Mouse (Mus musculus) ES-E14 (cell line): Measurements from ENCODE around the gene Aebp1. TPM values are rescaled to one million over a fixed set of nuclear protein-coding genes. Genes with fewer than 3 reads are reported as not detected.

Experiments
- DNase-seq: peaks from one replicate; pipeline ENCODE4 v3.0.0-alpha.2; 2013; ENCODE audit warnings: low read depth, low spot score
- H3K27ac ChIP-seq: 2 replicates; pipeline ENCODE4 v1.5.1; 2012; ENCODE audit warnings: low read depth, mild to moderate bottlenecking, low read length, moderate library complexity, mixed read lengths; ENCODE audit not compliant: poor library complexity, insufficient read depth, severe bottlenecking
- H3K36me3 ChIP-seq: 2 replicates; pipeline ENCODE4 v1.6.1; 2012; ENCODE audit warnings: mild to moderate bottlenecking, low read length, moderate library complexity, mixed read lengths; ENCODE audit not compliant: control insufficient read depth, poor library complexity, insufficient read depth, severe bottlenecking
- H3K4me1 ChIP-seq, 2 experiments: fragments of 150-350 bp in 1 of 2; sonication (generic) in 1 of 2; 2 replicates each; pipeline ENCODE4 v1.6.1; 2012; ENCODE audit warnings: low read length in 2 of 2, mild to moderate bottlenecking in 1 of 2, mixed read lengths in 1 of 2; ENCODE audit not compliant: control insufficient read depth in 2 of 2, insufficient read depth in 2 of 2, poor library complexity in 1 of 2
- H3K4me3 ChIP-seq, 2 experiments: fragments of 150-350 bp in 1 of 2; sonication (generic) in 1 of 2; 2 replicates each; pipeline ENCODE4 v1.5.1; 2012; ENCODE audit warnings: low read length in 2 of 2, low read depth in 1 of 2, mild to moderate bottlenecking in 1 of 2, mixed read lengths in 1 of 2; ENCODE audit not compliant: insufficient read depth in 1 of 2, poor library complexity in 1 of 2, severe bottlenecking in 1 of 2
- H3K9ac ChIP-seq: 2 replicates; pipeline ENCODE4 v1.6.1; 2012; ENCODE audit warnings: low read depth, mild to moderate bottlenecking, low read length, mixed read lengths; ENCODE audit not compliant: poor library complexity, insufficient read depth, severe bottlenecking
- H3K9me3 ChIP-seq: fragments of 150-350 bp; sonication (generic); 2 replicates; pipeline ENCODE4 v1.6.1; 2012; ENCODE audit warnings: low read depth, mild to moderate bottlenecking, low read length; ENCODE audit not compliant: control insufficient read depth, insufficient read depth
- CHD2 ChIP-seq: IDR thresholded peaks from 2 replicates; pipeline ENCODE4 v1.6.1; 2014; ENCODE audit warnings: mild to moderate bottlenecking, low read depth, low read length, inconsistent platforms
- HCFC1 ChIP-seq: IDR thresholded peaks from 2 replicates; pipeline ENCODE4 v1.6.1; 2012; ENCODE audit warnings: low read length, inconsistent platforms, borderline replicate concordance; ENCODE audit not compliant: insufficient read depth
- MAFK ChIP-seq: IDR thresholded peaks from 2 replicates; pipeline ENCODE4 v1.6.1; 2014; ENCODE audit warnings: mild to moderate bottlenecking, low read depth, low read length, inconsistent platforms; ENCODE audit not compliant: insufficient read depth
- ZC3H11A ChIP-seq: IDR thresholded peaks from 2 replicates; pipeline ENCODE4 v1.6.1; 2012; ENCODE audit warnings: low read depth, mild to moderate bottlenecking, inconsistent platforms, low read length, borderline replicate concordance
- ZNF384 ChIP-seq: IDR thresholded peaks from 2 replicates; pipeline ENCODE4 v1.6.1; 2012; ENCODE audit warnings: low read depth, low read length, inconsistent platforms
- in situ Hi-C, 2 experiments: fragments of 600-800 bp; cut with MboI; formaldehyde crosslinking; loops; one replicate each; pipeline ENCODE4 v1.15.1; 2025; ENCODE audit warnings: low sequenced_read_pairs in 2 of 2, inconsistent platforms in 1 of 2; ENCODE audit not compliant: unreplicated experiment in 2 of 2
- total RNA-seq: library from RNA; depleted of rRNA; stranded (reverse); fragments of 300-350 nt; gene quantifications from 2 replicates; pipeline ENCODE4 v1.2.3, GENCODE M21; 2012

Aebp1 gene
- total RNA-seq, 1 experiment, result 14.5 TPM

DNA sequence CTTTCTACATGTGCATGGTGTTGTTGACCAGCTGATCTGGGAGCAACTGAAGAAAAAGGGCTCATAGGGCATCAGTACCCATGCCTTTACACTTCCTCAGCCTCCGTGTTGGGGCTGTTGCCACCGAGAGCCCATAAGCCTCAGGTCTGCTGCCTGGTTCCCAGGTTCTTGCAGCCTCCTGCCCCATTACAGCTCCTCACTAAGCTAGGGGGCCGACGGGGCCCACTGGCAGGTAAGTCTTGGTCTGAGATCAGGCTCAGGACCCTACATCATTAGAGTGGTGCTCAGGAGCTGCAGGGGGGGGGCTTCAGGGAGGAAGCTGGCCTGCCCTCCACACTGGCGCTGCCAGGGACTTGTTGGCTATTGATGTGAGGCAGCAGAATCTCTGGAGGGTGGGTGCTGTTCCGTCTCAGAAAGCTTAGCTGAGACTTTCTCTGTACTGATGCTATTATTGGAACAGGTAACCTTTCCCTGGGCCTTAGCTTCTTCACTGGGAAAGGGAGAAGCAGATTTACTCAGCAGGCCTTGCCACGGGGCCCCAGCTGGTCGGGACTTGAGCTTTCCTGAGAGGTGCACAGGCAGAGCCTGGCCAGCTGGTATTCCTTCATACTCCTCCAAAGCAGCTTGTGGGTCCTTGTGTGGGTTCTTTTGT, 5.1 kb upstream of the Aebp1 start:
- Histone ChIP-seq H3K9me3 (no peaks in the 10 kb centered on the region; the same call in 1 of the 2 replicates), H3K27ac (no peak overlapping the region), H3K36me3 (no peaks in the 10 kb centered on the region), H3K4me3 (no peak overlapping the region), H3K9ac (no peak overlapping the region), H3K4me1 (peaks cover 0 to 4% of the 10 kb centered on the region in 2 experiments; a peak in 1 of 4 replicates)
- TF ChIP-seq HCFC1 (no peak), MAFK (no peak), CHD2 (no peak), ZC3H11A (no peak), ZNF384 (no peak)
- in situ Hi-C loops, result no loop called here
- no peak for DNase-seq

DNA sequence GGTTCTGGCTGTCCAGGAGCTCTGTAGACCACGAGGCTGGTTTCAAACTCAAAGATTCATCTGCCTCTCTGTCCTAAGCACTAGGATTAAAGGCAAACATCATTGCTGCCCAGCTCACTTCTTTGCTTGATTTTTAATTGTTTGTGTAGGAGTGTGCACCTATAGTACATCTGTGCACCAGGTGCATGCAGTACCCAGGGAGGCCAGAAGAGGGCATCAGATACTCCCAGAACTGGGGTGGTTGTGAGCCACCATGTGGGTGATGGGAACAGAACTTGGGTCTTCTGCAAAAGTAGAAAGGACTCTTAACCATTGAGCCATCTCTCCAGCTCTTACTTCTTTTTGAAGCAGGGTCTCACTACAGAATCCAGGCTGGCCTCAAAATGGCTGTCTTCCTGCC, 3.0 kb upstream of the Aebp1 start:
- H3K4me1 ChIP-seq, result peaks cover 0 to 4% of the 10 kb centered on the region in 2 experiments; a peak in 1 of 4 replicates
- peak; percentile 50 for DNase-seq
- H3K36me3 ChIP-seq, result no peaks in the 10 kb centered on the region
- TF ChIP-seq CHD2 (no peak), HCFC1 (no peak), ZC3H11A (peak; percentile 29; the same call in 1 of the 2 replicates), MAFK (no peak)
- H3K9ac ChIP-seq, result no peak overlapping the region
- no peak overlapping the region for H3K4me3 ChIP-seq
- no peak overlapping the region for H3K27ac ChIP-seq
- in situ Hi-C loops, result no loop called here
- no peaks in the 10 kb centered on the region; the same call in 1 of the 2 replicates for H3K9me3 ChIP-seq

DNA sequence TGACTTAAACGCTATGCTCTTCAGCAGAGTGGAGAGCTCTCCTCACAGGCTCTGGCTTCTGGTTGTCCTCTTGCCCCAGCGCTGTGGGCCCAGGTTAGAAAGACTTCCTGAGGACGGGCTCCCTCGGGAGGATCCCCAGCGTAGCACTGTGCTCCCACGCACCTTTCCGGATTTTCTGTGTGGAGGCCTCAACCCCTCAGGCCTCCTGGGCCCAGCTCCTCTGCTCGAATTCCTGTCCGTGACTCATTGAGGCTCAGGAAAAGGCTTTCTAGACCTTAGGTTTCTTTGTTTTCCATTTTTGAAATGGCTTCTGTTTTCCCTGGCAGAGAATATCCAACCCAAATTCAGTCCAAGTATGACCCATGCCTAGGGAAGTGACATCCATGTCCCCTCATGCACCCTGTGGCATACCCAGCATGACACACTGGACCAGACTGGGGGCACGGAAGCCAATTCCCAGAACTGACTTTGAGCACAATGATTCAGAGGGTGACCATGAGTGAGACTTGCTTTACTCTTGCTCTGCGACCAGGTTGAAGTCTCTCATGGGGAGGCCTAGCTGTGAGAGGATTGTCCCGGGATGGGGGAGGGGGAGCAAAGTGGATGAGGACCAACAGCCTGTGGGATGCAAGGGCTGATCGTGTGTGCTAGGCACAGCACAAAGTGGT, 1.7 kb upstream of the Aebp1 start:
- Histone ChIP-seq H3K4me3 (no peak overlapping the region), H3K27ac (no peak overlapping the region), H3K9ac (no peak overlapping the region), H3K36me3 (no peaks in the 10 kb centered on the region), H3K4me1 (peaks cover 0 to 4% of the 10 kb centered on the region in 2 experiments; a peak in 1 of 4 replicates), H3K9me3 (no peaks in the 10 kb centered on the region; the same call in 1 of the 2 replicates)
- TF ChIP-seq HCFC1 (no peak), CHD2 (no peak), ZNF384 (no peak), ZC3H11A (no peak), MAFK (no peak)
- DNase-seq, result no peak
- in situ Hi-C loops, result no loop called here

DNA sequence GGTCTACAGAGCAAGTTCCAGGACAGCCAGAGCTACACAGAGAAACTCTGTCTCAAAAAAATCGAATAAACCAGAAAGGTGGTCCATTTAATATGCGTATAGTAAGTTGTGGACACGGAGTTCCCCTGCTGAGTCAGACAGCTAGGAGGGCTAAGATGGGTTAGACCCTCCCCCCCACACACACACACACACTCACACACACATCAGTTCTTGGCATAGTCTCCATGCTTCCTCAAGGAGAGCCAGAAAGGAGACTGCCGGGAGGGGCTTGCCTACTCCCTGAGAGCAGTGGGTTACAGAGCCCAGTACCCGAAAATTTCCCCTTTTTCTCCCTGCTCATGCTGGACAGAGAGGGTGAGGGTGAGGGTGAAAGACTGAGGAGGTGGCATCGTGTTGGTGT, 1.1 kb upstream of the Aebp1 start:
- DNase-seq, result no peak
- Histone ChIP-seq H3K9ac (no peak overlapping the region), H3K9me3 (no peaks in the 10 kb centered on the region; the same call in 1 of the 2 replicates), H3K36me3 (no peaks in the 10 kb centered on the region), H3K4me1 (peaks cover 0 to 3% of the 10 kb centered on the region in 2 experiments; a peak in 1 of 4 replicates), H3K27ac (no peak overlapping the region), H3K4me3 (no peak overlapping the region)
- TF ChIP-seq HCFC1, result no peak
- TF ChIP-seq MAFK, result no peak
- TF ChIP-seq ZNF384, result no peak
- no peak for TF ChIP-seq CHD2
- TF ChIP-seq ZC3H11A, result no peak
- in situ Hi-C loops, result no loop called here
